Mouse (Mus musculus) urinary bladder, postnatal 36 days (tissue): ENCODE measurements at regions not wholly inside any gene's neighbourhood (a gene's known extent, or its start where the extent isn't known, plus 50 kb on each side); places are given as distances from the start of the nearest gene placed in this dataset.

Experiments used
- DNase-seq, 2 experiments: peaks; one replicate each; pipeline ENCODE4 v3.0.0; 2022; ENCODE audit warnings: low spot score in 2 of 2, mixed read lengths in 1 of 2

DNA sequence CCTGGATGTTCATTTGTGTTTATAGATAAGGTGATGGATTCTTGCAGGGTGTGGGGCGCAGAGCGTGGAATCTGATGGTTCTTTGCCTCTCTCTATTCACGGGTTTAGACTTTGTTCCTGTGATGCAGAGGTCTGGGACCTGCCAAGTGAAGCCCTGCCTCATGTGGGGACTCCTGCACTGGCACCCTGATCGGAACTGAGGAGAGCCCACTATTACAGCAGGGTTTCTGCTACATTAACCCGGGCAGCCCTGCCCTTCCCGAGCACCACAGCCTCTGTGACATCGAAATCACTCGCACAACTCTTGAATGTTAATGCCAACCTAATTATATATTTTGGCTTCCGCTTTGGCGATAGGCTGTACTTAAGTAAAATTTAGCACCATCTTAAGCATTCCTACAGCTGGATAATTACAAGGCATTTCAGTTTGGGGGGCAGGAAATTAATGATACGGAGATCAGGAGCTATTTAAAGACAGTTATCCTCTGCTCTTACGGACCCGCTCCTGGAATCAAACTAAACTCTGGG, 294.7 kb downstream of the Irs2 start:
- no peak for DNase-seq

- DNase-seq: no peak
These were observed 296.1 kb downstream of the Irs2 start for GRCm38 (mm10) chr8:10712118-10712689.

- no peak for DNase-seq
These were observed 296.8 kb downstream of the Irs2 start for GRCm38 (mm10) chr8:10711474-10711873.

DNA sequence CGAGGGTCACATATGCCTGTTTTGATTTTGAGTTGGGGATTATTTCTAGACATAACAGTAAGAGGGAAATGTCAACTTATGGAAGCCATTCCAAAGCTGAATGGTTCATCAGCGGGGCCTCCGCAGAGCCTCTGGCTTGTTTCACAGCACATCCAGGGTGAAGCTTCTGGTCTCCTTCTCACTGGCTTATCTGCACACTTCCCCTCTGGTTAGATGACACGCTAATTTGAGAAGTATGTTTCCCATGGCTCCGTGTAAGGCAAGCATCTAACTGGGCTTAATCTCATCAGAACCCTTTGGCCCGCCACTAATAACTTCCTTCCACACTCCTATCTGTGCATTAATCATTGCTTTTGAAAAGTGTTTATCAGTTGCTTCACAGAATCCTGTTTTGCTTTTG, 299.7 kb downstream of the Irs2 start:
- no peak for DNase-seq

DNA sequence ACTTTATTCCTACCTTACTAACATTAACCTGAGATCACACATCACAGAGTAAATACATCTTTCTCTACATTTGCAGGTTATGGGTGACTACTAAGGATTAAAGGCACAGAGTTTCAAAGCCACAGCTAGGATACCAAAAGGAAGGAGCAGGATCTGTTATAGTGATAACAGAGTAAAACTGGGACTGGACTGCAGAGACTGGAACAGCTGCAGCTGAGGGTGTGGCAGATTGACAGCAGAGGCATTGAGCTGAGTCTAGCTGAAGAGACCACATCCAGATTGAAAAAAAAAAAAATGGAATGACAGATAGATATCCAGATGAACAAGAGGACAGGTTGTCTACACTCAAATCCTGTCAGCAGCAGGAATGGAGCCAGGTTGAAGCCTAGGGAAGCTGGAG, 301.1 kb downstream of the Irs2 start:
- DNase-seq: no peak

GRCm38 (mm10) chr8:10705909-10706308, 302.3 kb downstream of the Irs2 start:
- no peak for DNase-seq

DNA sequence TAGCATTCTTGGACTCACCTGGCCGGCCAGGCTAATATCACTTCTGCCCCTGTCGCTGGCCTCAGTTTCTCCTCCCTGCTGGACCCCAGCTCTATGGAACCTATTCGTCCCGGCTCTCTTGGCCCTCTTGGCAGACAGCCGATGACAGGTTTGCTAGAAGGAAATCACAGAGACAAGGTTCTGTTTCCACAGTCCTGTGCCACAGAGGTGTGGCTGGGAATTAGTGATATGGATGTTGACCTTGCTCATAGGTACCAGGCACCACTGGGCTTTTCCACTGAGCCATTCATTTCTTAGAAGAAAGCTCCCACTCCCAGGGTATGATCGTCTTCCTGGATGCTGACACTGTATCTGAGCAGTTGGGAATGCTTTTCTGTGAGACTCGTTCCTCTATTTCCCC, 305.5 kb downstream of the Irs2 start:
- no peak for DNase-seq

DNA sequence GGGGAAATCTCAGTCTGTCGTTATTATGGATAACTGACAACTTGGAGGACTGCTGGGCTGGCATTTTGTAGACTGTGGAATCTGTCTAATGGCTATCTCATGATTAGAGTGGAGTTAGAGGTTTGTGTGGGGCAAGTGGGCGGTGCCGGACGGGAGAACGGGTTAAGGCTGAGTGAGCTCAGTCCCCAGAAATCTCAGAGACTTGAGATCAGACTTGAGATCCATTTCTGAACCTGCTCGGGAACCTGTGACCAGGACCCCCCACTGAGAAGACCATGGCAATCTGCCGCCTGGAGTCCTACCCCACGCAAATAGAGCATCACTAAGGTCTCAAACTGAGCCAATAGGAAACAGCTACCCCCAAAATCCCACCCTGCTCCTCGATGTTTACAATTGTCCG, 306.0 kb downstream of the Irs2 start:
- DNase-seq: no peak

GRCm38 (mm10) chr8:10701648-10702061, 306.6 kb downstream of the Irs2 start:
- no peak for DNase-seq

DNA sequence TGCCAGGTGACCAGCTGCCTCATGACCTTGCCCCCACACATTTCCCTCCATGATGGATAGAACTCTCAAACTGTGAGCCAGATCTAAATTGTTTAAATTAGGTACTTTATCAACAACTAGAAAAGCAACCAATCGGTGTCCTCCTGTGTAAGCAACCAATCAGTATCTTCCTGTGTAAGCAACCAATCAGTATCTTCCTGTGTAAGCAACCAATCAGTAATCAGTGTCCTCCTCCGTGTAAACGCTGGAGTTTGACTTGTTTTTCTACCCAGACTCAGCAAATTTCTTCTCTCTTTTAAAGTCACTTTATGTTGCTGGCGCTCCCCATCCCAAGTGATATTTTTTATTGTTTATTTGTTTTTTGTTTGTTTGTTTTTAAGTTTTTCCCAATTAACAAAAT, 307.0 kb downstream of the Irs2 start:
- DNase-seq: no peak

DNA sequence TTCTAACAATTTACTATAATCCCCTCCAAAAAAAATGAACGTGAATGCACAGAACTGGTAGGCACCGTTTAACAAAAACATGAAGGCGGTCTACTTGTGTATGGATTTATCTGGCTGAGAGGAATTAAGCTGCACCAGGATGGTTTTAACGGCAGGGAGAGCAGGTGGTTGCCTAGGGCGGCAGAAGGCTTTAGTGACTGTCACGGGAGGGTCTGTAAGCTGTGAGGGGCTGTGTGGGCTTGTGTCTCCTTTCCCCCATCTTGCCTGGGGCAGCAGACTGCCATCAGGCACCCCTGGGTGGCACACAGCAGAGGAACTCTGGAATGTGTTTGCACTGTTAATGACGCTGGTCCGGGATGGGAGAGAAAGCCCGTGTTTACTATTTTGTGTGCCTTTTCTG, 308.6 kb downstream of the Irs2 start:
- DNase-seq: no peak

GRCm38 (mm10) chr8:10695181-10695580, 313.1 kb downstream of the Irs2 start:
- no peak for DNase-seq

GRCm38 (mm10) chr8:10690659-10691058, 317.6 kb downstream of the Irs2 start:
- no peak for DNase-seq

- DNase-seq: no peak
These were observed 318.4 kb downstream of the Irs2 start for GRCm38 (mm10) chr8:10689881-10690280.

GRCm38 (mm10) chr8:10687867-10688561, 320.2 kb downstream of the Irs2 start:
- DNase-seq: no peak
